Comparison of ENCODE assay signal across 24 mouse cellular contexts in genomic region chr2:170050651-170051050, GRCm38 (mm10).
"Had no signal": no experiment of that assay in that cellular context is flagged by ENCODE, and none has a peak within 500 bp of the region (broad histone marks: within the 10 kb centered on the region; RNA-seq: fewer than 3 reads in every experiment).

No protein-coding gene starts in this region.

- ATAC-seq: inflammation-experienced regulatory T-cells, adult 6 months; intestine, embryonic 15.5 days had no signal

- H3K9me3 ChIP-seq: heart, embryonic 10.5 days; hindbrain, embryonic 15.5 days; intestine, embryonic 15.5 days; limb, embryonic 10.5 days had no signal

- H3K4me3 ChIP-seq: gastrocnemius, adult 2 months; heart, embryonic 10.5 days; heart, embryonic 12.5 days; hindbrain, embryonic 13.5 days; hindbrain, embryonic 15.5 days; intestine, embryonic 15.5 days; kidney, embryonic 15.5 days; limb, embryonic 10.5 days; limb, embryonic 12.5 days had no signal

- H3K27ac ChIP-seq: gastrocnemius, adult 2 months; heart, embryonic 10.5 days; hindbrain, embryonic 13.5 days; hindbrain, embryonic 15.5 days; intestine, embryonic 15.5 days; kidney, embryonic 15.5 days; kidney, postnatal 0 days; limb, embryonic 10.5 days; limb, embryonic 12.5 days had no signal

- H3K27me3 ChIP-seq: heart, embryonic 12.5 days; hindbrain, embryonic 13.5 days; hindbrain, embryonic 15.5 days; intestine, embryonic 15.5 days; kidney, embryonic 15.5 days; limb, embryonic 12.5 days had no signal

- H3K36me3 ChIP-seq: heart, embryonic 10.5 days; heart, embryonic 12.5 days; hindbrain, embryonic 13.5 days; hindbrain, embryonic 15.5 days; intestine, embryonic 15.5 days; kidney, embryonic 15.5 days; limb, embryonic 10.5 days; limb, embryonic 12.5 days had no signal

- H3K9ac ChIP-seq: heart, embryonic 12.5 days; hindbrain, embryonic 13.5 days; hindbrain, embryonic 15.5 days; intestine, embryonic 15.5 days; kidney, embryonic 15.5 days; limb, embryonic 12.5 days had no signal

- H3K4me1 ChIP-seq: heart, embryonic 10.5 days; heart, embryonic 12.5 days; hindbrain, embryonic 13.5 days; hindbrain, embryonic 15.5 days; intestine, embryonic 15.5 days; limb, embryonic 12.5 days had no signal

- DNase-seq: gastrocnemius, adult 2 months; gastrocnemius, postnatal 10 days; gastrocnemius, postnatal 25 days; heart, adult 18-20 months; heart, postnatal 10 days; heart, postnatal 4 days; kidney, adult 11 months; kidney, adult 2 months; kidney, adult 9 months; kidney, postnatal 14 days; kidney, postnatal 36 days; layer of hippocampus, adult 9-11 months; liver had no signal

- H3K4me2 ChIP-seq: heart, embryonic 12.5 days; hindbrain, embryonic 13.5 days; hindbrain, embryonic 15.5 days; intestine, embryonic 15.5 days; kidney, embryonic 15.5 days; limb, embryonic 12.5 days; liver, embryonic 11.5 days had no signal
